Mouse (Mus musculus): ENCODE data around the gene Tmem274.

DNA sequence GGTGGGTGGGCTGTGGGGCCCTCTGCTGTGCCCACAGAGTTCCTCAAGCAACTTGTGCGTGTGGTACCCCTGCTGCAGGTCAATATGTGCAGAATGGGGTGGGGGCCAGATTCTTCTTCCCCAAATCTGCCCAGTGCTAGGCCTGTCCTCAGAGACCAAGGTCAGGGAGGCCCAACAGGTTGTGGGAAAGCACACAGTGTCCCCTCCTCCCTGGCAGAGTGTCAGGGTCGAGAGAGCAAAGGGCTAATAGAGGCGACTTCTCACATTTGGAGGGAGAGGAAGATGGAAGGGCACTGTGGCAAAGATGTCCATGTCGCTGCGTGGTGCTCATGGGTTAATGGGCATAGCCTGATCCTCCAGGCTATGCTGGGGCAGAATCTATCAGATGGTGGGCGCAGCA lies 48.6 kb downstream of the Tmem274 start:
- TF ChIP-seq GATA1 (IDR thresholded peaks at IDR 0.05; ENCODE audit: borderline replicate concordance, low read length) = no peak
- no peak for TF ChIP-seq FLI1 (IDR thresholded peaks at IDR 0.05; ENCODE audit: low read length)

Data from megakaryocyte, embryonic 14.5 days (primary cell).